Mouse (Mus musculus): ENCODE measurements around the gene Ndufa12. TPM values are rescaled to one million over a fixed set of nuclear protein-coding genes. Genes with fewer than 3 reads are reported as not detected.

Gene Ndufa12
- polyA plus RNA-seq, 1 experiment = 68.4 TPM

- Histone ChIP-seq H3K4me1 (replicated peaks; ENCODE audit: control insufficient read depth, insufficient read depth, low read length) (no peaks in the 10 kb centered on the region), H3K36me3 (ENCODE audit: control insufficient read depth, insufficient read depth, low read length) (peaks cover 38% of the 10 kb centered on the region), H3K27ac (ENCODE audit: control insufficient read depth, insufficient read depth, low read length) (no peak overlapping the region), H3K27me3 (ENCODE audit: control insufficient read depth, insufficient read depth, low read length) (no peaks in the 10 kb centered on the region), H3K4me3 (ENCODE audit: control insufficient read depth, insufficient read depth, low read length) (no peak overlapping the region)
- no peak for DNase-seq
- 96% methylated on average over 6 of the region's 6 CpGs for WGBS
- TF ChIP-seq POLR2A (IDR thresholded peaks at IDR 0.05; ENCODE audit: control insufficient read depth, extremely low read depth, insufficient read depth, low read length, poor library complexity) = no peak
- TF ChIP-seq CTCF (IDR thresholded peaks at IDR 0.05; ENCODE audit: borderline replicate concordance, control insufficient read depth, extremely low read depth, insufficient read depth, low read length, poor library complexity) = no peak
Observed at GRCm38 (mm10) chr10:94172706-94173105, 25.8 kb upstream of the Ndufa12 start.

GRCm38 (mm10) chr10:94174652-94175051 is 23.9 kb upstream of the Ndufa12 start:
- WGBS = 96% methylated on average over 7 of the region's 7 CpGs
- H3K4me3 ChIP-seq (ENCODE audit: control insufficient read depth, insufficient read depth, low read length) = no peak overlapping the region
- peaks cover 32% of the 10 kb centered on the region for H3K36me3 ChIP-seq (ENCODE audit: control insufficient read depth, insufficient read depth, low read length)
- no peaks in the 10 kb centered on the region for H3K27me3 ChIP-seq (ENCODE audit: control insufficient read depth, insufficient read depth, low read length)
- no peak overlapping the region for H3K27ac ChIP-seq (ENCODE audit: control insufficient read depth, insufficient read depth, low read length)
- TF ChIP-seq POLR2A (IDR thresholded peaks at IDR 0.05; ENCODE audit: control insufficient read depth, extremely low read depth, insufficient read depth, low read length, poor library complexity) = no peak
- TF ChIP-seq CTCF (IDR thresholded peaks at IDR 0.05; ENCODE audit: borderline replicate concordance, control insufficient read depth, extremely low read depth, insufficient read depth, low read length, poor library complexity) = no peak
- no peak for DNase-seq
- no peaks in the 10 kb centered on the region for H3K4me1 ChIP-seq (replicated peaks; ENCODE audit: control insufficient read depth, insufficient read depth, low read length)

GRCm38 (mm10) chr10:94183199-94183598 is 15.3 kb upstream of the Ndufa12 start:
- 87% methylated on average over 4 of the region's 4 CpGs for WGBS
- Histone ChIP-seq H3K4me1 (replicated peaks; ENCODE audit: control insufficient read depth, insufficient read depth, low read length) (no peaks in the 10 kb centered on the region), H3K27ac (ENCODE audit: control insufficient read depth, insufficient read depth, low read length) (no peak overlapping the region), H3K36me3 (ENCODE audit: control insufficient read depth, insufficient read depth, low read length) (0 out of 2 replicates have a peak, but pooled peaks cover 5% of the 10 kb centered on the region), H3K4me3 (ENCODE audit: control insufficient read depth, insufficient read depth, low read length) (no peak overlapping the region), H3K27me3 (ENCODE audit: control insufficient read depth, insufficient read depth, low read length) (no peaks in the 10 kb centered on the region)
- DNase-seq = no peak
- no peak for TF ChIP-seq POLR2A (IDR thresholded peaks at IDR 0.05; ENCODE audit: control insufficient read depth, extremely low read depth, insufficient read depth, low read length, poor library complexity)
- no peak for TF ChIP-seq CTCF (IDR thresholded peaks at IDR 0.05; ENCODE audit: borderline replicate concordance, control insufficient read depth, extremely low read depth, insufficient read depth, low read length, poor library complexity)

- no peak overlapping the region for H3K27ac ChIP-seq (ENCODE audit: control insufficient read depth, insufficient read depth, low read length)
- TF ChIP-seq POLR2A (IDR thresholded peaks at IDR 0.05; ENCODE audit: control insufficient read depth, extremely low read depth, insufficient read depth, low read length, poor library complexity) (no peak), CTCF (IDR thresholded peaks at IDR 0.05; ENCODE audit: borderline replicate concordance, control insufficient read depth, extremely low read depth, insufficient read depth, low read length, poor library complexity) (no peak)
- 98% methylated on average over 4 of the region's 4 CpGs for WGBS
- no peak overlapping the region for H3K4me3 ChIP-seq (ENCODE audit: control insufficient read depth, insufficient read depth, low read length)
- no peak for DNase-seq
- H3K36me3 ChIP-seq (ENCODE audit: control insufficient read depth, insufficient read depth, low read length) = peaks cover 21% of the 10 kb centered on the region
- no peaks in the 10 kb centered on the region for H3K4me1 ChIP-seq (replicated peaks; ENCODE audit: control insufficient read depth, insufficient read depth, low read length)
- H3K27me3 ChIP-seq (ENCODE audit: control insufficient read depth, insufficient read depth, low read length) = no peaks in the 10 kb centered on the region
Observed at GRCm38 (mm10) chr10:94204973-94205372, 6.5 kb downstream of the Ndufa12 start.

GRCm38 (mm10) chr10:94210718-94211618 is 12.4 kb downstream of the Ndufa12 start:
- Histone ChIP-seq H3K27me3 (ENCODE audit: control insufficient read depth, insufficient read depth, low read length) (no peaks in the 10 kb centered on the region), H3K4me1 (replicated peaks; ENCODE audit: control insufficient read depth, insufficient read depth, low read length) (no peaks in the 10 kb centered on the region; the same call in 1 of the 2 replicates), H3K4me3 (ENCODE audit: control insufficient read depth, insufficient read depth, low read length) (no peak overlapping the region), H3K36me3 (ENCODE audit: control insufficient read depth, insufficient read depth, low read length) (peaks cover 11% of the 10 kb centered on the region), H3K27ac (ENCODE audit: control insufficient read depth, insufficient read depth, low read length) (no peak overlapping the region)
- no peak for DNase-seq
- WGBS = 86% methylated on average over 6 of the region's 6 CpGs
- no peak for TF ChIP-seq CTCF (IDR thresholded peaks at IDR 0.05; ENCODE audit: borderline replicate concordance, control insufficient read depth, extremely low read depth, insufficient read depth, low read length, poor library complexity)
- no peak for TF ChIP-seq POLR2A (IDR thresholded peaks at IDR 0.05; ENCODE audit: control insufficient read depth, extremely low read depth, insufficient read depth, low read length, poor library complexity)

- H3K36me3 ChIP-seq (ENCODE audit: control insufficient read depth, insufficient read depth, low read length) = peaks cover 10% of the 10 kb centered on the region
- no peak for TF ChIP-seq POLR2A (IDR thresholded peaks at IDR 0.05; ENCODE audit: control insufficient read depth, extremely low read depth, insufficient read depth, low read length, poor library complexity)
- TF ChIP-seq CTCF (IDR thresholded peaks at IDR 0.05; ENCODE audit: borderline replicate concordance, control insufficient read depth, extremely low read depth, insufficient read depth, low read length, poor library complexity) = no peak
- H3K4me3 ChIP-seq (ENCODE audit: control insufficient read depth, insufficient read depth, low read length) = no peak overlapping the region
- no peaks in the 10 kb centered on the region; the same call in 1 of the 2 replicates for H3K4me1 ChIP-seq (replicated peaks; ENCODE audit: control insufficient read depth, insufficient read depth, low read length)
- H3K27ac ChIP-seq (ENCODE audit: control insufficient read depth, insufficient read depth, low read length) = no peak overlapping the region
- H3K27me3 ChIP-seq (ENCODE audit: control insufficient read depth, insufficient read depth, low read length) = no peaks in the 10 kb centered on the region
- 17% methylated on average over 2 of the region's 2 CpGs for WGBS
- no peak for DNase-seq
Observed at GRCm38 (mm10) chr10:94211725-94212124, 13.2 kb downstream of the Ndufa12 start.

Data from thymus, adult 2 months (tissue).